Mouse (Mus musculus): Measurements from ENCODE around the gene Stum. TPM values are rescaled to one million over a fixed set of nuclear protein-coding genes. Genes with fewer than 3 reads are reported as not detected.
"Not testable (repeated sequence)": the region's sequence is repeated elsewhere in the genome, so short reads cannot be mapped to it uniquely, and the experiment has no call there.

Stum gene
- total RNA-seq, 2 experiments from 2014 or later, result 309 to 310 TPM

DNA sequence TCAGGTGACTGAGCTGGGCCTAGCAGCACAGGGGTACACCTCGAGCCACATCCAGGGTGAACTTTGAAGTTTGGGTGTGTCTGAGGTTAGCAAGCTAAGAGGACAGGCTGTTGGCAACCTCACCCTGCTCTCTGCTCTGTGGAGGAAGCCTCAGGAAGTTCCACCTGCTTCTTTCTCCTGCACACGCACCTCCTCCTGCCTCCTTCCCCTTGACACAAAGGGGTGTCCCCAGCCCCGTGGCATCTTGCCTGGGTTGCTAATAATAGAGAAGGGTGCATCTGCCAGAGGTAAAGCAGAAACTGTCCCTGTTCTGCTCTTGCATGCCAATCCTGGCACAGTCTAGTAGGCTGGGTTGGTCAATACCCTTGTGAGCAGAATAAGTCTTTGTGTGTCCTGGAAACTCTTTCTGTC, 93.0 kb downstream of the Stum start:
- no peak for DNase-seq (ENCODE audit: extremely low spot score in 1 of 2, low spot score in 1 of 2)

DNA sequence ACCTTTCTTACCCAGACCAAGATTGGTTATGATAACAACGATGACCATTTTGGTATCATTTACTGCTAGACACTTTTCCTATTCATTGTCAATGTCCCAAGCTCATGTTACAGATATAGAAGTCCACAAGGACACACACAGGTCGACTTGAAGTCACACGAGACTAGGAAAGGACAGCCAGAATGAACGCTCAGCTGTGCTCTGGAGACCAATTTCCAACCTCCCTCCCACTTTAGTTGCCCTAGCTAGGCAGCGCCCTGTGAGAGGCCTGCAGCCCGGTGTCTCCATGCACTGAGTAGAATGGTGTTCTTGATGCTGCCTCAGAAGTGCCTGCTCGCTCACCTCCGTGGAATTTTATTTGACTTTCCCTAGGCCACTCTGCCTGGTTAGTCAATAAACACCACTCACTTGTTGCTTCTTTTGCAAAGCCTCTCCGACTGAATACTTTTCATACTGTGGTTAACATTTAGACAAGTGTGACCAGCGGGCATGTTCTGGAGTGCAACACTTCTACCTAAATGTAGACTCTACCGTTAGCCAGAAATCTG, 94.0 kb downstream of the Stum start:
- DNase-seq (ENCODE audit: extremely low spot score in 1 of 2, low spot score in 1 of 2), result not testable (repeated sequence)

DNA sequence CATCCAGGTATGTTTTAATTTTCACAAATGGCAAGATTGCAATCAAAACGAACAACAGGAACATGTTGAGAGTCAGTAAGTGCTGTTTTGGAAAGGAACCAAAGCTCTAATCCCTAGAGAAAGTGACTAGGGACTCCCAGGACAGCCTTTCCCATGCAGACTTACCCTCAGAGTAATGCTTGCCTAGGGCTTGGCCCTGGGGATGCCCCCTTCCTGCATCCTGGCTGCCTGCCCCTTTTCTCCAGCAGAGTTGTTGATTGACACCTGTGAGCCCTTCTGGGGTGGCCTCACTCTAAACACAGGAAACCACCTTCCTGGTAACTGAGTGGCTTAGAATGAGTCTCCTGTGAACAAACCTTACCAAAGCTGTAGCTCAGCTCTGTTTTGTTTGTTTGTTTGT, 94.8 kb downstream of the Stum start:
- no peak for DNase-seq (ENCODE audit: extremely low spot score in 1 of 2, low spot score in 1 of 2)

DNA sequence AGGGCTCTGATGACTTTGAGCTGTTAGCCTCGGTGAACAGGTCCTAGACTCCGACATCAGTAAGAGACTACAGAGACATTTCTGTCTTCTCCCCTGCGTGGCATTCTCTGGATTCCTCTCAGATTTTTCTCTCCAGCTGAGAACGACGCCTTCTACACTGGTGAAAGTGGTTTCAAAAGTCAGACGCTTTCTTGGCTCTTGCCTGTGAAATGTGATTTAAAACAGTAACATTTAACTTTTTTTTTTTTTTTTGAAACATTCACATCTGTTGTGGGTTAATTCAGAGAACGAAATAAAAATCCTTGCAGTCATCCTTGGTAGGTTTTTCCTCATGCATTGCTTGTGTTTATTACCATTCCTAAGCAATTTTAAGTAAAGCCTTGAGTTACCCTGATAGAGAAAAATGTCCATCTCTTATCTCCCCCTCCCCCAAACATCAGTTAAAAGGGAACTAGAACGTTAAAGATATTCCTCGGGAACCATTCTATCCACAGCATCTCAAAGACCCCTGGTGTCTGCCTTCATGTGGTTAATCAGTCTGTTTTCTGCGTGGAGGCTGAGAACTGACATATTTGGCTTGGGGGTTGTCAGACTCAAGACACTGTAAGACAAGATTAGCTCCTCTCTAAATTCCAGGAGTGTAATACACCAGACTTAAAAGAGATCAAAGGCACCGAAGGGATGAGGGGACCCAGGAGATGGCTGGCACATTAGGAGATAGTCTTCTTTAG, 95.4 kb downstream of the Stum start:
- no peak for DNase-seq (ENCODE audit: extremely low spot score in 1 of 2, low spot score in 1 of 2)

DNA sequence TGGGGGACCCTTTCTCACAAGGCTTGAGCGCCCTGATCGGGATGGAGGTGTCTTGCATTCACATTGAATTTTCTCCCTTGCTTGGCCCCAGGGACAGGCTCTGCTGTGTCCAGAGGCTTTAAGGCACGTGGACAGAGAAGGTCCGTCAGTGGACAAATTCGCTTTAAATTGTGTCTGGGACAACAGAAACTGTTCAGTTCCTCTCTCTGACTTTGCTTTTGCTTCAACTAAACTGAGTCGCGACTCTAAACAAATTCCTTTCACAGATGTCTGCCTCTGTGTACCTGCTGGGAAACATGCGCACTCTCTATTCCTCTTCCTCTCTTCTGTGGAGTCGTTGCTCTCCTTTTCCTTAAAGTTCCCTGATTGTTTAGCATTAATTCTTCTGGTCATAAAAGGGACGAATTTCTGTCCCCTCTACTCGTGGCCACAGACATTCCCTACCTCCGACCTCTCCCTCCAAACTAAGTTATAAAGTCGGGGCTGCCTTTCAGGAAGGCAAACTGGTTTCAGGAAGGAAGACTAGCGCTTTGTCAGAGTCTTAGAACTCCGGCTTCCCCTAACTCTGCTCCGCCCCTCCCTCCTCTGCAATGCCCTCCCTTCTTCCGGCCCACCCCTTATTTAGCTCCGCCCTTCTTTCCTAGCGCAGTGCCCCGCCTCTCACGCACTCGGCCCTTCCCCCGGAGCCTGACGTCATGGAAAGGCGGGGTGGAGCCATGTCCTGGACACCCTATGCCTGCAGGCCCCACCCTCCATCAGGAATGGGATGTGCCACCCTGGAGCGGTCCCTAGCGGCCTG, 96.2 kb downstream of the Stum start:
- DNase-seq (ENCODE audit: extremely low spot score in 1 of 2, low spot score in 1 of 2), result peak; percentile 94 to 97

DNA sequence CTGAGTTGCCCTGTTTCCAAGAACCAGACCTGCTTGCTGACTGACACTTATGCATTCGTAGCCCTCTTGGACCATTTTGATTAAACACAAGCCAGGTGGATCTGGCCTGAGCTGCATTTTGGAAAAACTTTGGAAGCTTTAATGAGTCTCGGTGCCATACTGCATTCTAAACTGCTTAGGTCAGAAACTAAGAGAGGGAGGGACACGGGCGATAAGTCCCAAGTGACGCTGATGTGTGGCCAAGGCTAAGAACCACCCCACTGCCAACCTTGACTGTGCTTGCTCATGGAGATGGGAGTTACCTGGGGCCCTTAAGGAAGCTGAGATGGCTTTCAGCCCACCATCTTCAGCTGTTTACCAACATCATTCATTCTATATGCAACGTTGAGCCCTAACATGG, 98.0 kb downstream of the Stum start:
- DNase-seq (ENCODE audit: extremely low spot score in 1 of 2, low spot score in 1 of 2), result no peak

DNA sequence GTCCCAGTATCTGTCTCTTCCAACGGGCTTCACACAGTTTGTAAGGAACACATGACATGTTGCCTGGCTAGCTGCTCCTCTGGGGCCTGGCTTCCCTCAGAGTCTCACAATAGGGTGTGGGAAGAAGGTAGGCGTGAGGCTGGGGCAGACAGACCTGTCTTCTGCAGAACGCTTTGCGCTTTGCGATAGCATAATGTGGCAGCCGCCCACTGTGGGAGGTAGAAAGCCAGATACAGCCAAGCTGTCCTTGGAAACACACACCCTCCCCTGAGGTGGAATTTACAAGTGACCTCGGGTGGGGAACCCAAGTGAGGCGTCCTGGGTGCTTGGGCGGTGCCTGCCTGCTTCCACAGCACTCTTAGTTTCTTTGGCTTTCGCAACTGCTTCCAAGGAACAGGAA, 98.8 kb downstream of the Stum start:
- DNase-seq (ENCODE audit: extremely low spot score in 1 of 2, low spot score in 1 of 2), result no peak

DNA sequence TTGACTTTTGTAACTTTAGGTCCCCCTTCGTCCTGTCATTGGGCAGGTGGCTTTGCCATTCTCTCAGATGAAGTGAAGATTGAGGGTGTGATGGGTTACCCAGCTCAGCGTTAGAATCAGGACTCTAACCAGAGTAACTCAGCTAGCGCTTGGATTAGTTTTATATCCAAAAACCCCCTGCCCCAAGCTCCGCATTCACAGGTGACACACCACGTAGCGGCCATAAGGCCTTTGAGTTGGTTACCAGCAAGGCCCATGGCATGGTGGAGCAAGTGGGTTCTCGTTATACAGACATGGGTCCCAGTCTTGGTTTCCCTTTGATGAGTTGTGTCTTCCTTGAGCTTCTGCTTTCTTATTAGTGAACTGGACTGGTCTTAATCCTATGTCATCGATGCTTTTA, 99.4 kb downstream of the Stum start:
- no peak for DNase-seq (ENCODE audit: extremely low spot score in 1 of 2, low spot score in 1 of 2)

Other genes starting within 250 kb of the Stum start
- gene Psen2, start 220.1 kb downstream of the Stum start, total RNA-seq (2021), result 10 to 100 TPM; 19.5 to 25.4 TPM
- 10 to 100 TPM; 24.4 to 26.5 TPM for gene Itpkb, start 153.0 kb downstream of the Stum start, total RNA-seq (2021)
- 100 to 1,000 TPM; 148 to 156 TPM for gene Parp1, start 85.4 kb upstream of the Stum start, total RNA-seq (2021)
- 1 to 10 TPM; 4.6 TPM for gene Lin9, start 157.6 kb upstream of the Stum start, total RNA-seq (2021)
- gene Mixl1, start 213.5 kb upstream of the Stum start, total RNA-seq (2021), result not detected
- 10 to 100 TPM; 32.7 to 34.9 TPM for gene Acbd3, start 242.5 kb upstream of the Stum start, total RNA-seq (2021)